Comparison of ENCODE assay signal across 13 mouse cellular contexts in the genomic region with DNA sequence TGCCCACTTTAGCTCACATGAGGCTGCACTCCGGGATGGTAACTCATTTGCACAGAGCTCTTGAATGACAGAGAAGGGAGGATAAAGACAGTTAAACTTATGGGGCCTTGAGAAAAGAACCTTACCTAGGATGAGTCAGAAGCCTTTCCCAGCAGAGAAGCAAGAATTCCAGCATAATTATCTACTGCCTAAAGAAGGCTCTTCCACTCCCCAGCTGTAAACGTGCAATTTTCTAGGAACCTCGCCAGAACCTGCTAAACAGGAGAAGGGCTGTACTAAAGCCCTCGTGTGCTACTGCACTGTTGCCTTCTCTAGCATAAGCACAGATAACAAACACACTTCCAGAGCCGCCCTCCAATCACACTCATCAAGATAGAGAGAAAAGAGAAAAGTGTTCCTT.
DNase-seq lines count a peak whose midpoint lies in the region; ATAC-seq and TF ChIP-seq lines count a peak whose summit lies in the region.
"Had no signal": no experiment of that assay in that cellular context is flagged by ENCODE, and none has a peak within 500 bp of the region (broad histone marks: within the 10 kb centered on the region; RNA-seq: fewer than 3 reads in every experiment).

No protein-coding gene starts in this region.

- peak; percentile 14 for DNase-seq in thymus, postnatal 4 days
- DNase-seq in thymus, adult 18-20 months, result no peak
- DNase-seq in cerebellum, adult 9-10 months, result no peak
- DNase-seq: cerebellum, adult 9-11 months; layer of hippocampus, postnatal 36 days had no signal

- no peaks in the 10 kb centered on the region for H3K36me3 ChIP-seq in erythroblast, embryonic 14.5 days (ENCODE audit: control insufficient read depth)
- H3K36me3 ChIP-seq in liver, embryonic 12.5 days, result no peaks in the 10 kb centered on the region
- H3K36me3 ChIP-seq in small intestine, adult 2 months (ENCODE audit: control insufficient read depth, insufficient read depth, low read length), result no peaks in the 10 kb centered on the region
- H3K36me3 ChIP-seq in kidney, embryonic 16.5 days (ENCODE audit: insufficient read depth, low read length), result no peaks in the 10 kb centered on the region
- H3K36me3 ChIP-seq: forebrain, embryonic 10.5 days; G1E had no signal

- no peak for ATAC-seq in erythroblast, adult 5-6 weeks (replicated peaks; ENCODE audit: low FRiP score, poor library complexity, severe bottlenecking)
- ATAC-seq in liver, embryonic 12.5 days, result peak; percentile 52
- ATAC-seq in kidney, embryonic 16.5 days (ENCODE audit: low FRiP score, low TSS enrichment), result no peak

- peak overlapping the region; percentile 77 for H3K27ac ChIP-seq in liver, embryonic 12.5 days
- peak overlapping the region; percentile 96 for H3K27ac ChIP-seq in small intestine, adult 2 months (ENCODE audit: insufficient read depth, low read depth, low read length)
- H3K27ac ChIP-seq in kidney, embryonic 16.5 days (ENCODE audit: low read length), result no peak overlapping the region
- H3K27ac ChIP-seq: heart, adult 2 months had no signal

- no peaks in the 10 kb centered on the region for H3K9me3 ChIP-seq in erythroblast, embryonic 14.5 days (ENCODE audit: control insufficient read depth, low read length)
- no peaks in the 10 kb centered on the region for H3K9me3 ChIP-seq in liver, embryonic 12.5 days (replicated peaks)
- no peaks in the 10 kb centered on the region for H3K9me3 ChIP-seq in kidney, embryonic 16.5 days (ENCODE audit: low read length)
- H3K9me3 ChIP-seq: forebrain, embryonic 10.5 days; G1E had no signal

- peaks cover 23% of the 10 kb centered on the region for H3K4me1 ChIP-seq in erythroblast, embryonic 14.5 days (ENCODE audit: control insufficient read depth)
- H3K4me1 ChIP-seq in liver, embryonic 12.5 days, result peaks cover 26% of the 10 kb centered on the region
- H3K4me1 ChIP-seq in small intestine, adult 2 months (ENCODE audit: control insufficient read depth, insufficient read depth, insufficient read length, low read length), result peaks cover 7% of the 10 kb centered on the region; the same call in 1 of the 2 replicates
- peaks cover 15% of the 10 kb centered on the region for H3K4me1 ChIP-seq in kidney, embryonic 16.5 days (ENCODE audit: insufficient read depth, low read length)

- H3K27me3 ChIP-seq in erythroblast, embryonic 14.5 days (ENCODE audit: control insufficient read depth), result no peaks in the 10 kb centered on the region
- no peaks in the 10 kb centered on the region for H3K27me3 ChIP-seq in liver, embryonic 12.5 days (replicated peaks)
- no peaks in the 10 kb centered on the region for H3K27me3 ChIP-seq in small intestine, adult 2 months (ENCODE audit: control insufficient read depth, insufficient read depth, low read length)
- H3K27me3 ChIP-seq in kidney, embryonic 16.5 days (ENCODE audit: insufficient read depth, low read length), result no peaks in the 10 kb centered on the region

- TF ChIP-seq CTCF in small intestine, adult 2 months (IDR thresholded peaks at IDR 0.05; ENCODE audit: extremely low read depth, insufficient read length, insufficient replicate concordance, low read depth, low read length), result no peak

- H3K4me2 ChIP-seq in liver, embryonic 12.5 days, result peak overlapping the region; percentile 73
- H3K4me2 ChIP-seq in kidney, embryonic 16.5 days (replicated peaks; ENCODE audit: low read depth, low read length), result no peak overlapping the region

- no peak for TF ChIP-seq POLR2A in small intestine, adult 2 months (IDR thresholded peaks at IDR 0.05; ENCODE audit: low read depth, low read length)

- H3K9ac ChIP-seq in liver, embryonic 12.5 days, result no peak overlapping the region
- no peak overlapping the region for H3K9ac ChIP-seq in kidney, embryonic 16.5 days (replicated peaks; ENCODE audit: low read length)

- H3K4me3 ChIP-seq in erythroblast, embryonic 14.5 days (replicated peaks), result peak overlapping the region; percentile 57
- peak overlapping the region; percentile 51; the same call in 1 of the 2 replicates for H3K4me3 ChIP-seq in liver, embryonic 12.5 days
- H3K4me3 ChIP-seq in small intestine, adult 2 months (ENCODE audit: low read depth, low read length), result no peak overlapping the region
- H3K4me3 ChIP-seq in kidney, embryonic 16.5 days (ENCODE audit: low read length), result no peak overlapping the region
- H3K4me3 ChIP-seq: heart, adult 2 months had no signal

- WGBS in liver, embryonic 12.5 days (ENCODE audit: insufficient replicate concordance), result 33% methylated on average over 5 of the region's 5 CpGs
- 20% methylated on average over 5 of the region's 5 CpGs for WGBS in small intestine, adult 2 months
- WGBS in kidney, embryonic 16.5 days, result 66% methylated on average over 5 of the region's 5 CpGs

Comparison
In these comparisons a context has a peak if more than half of its experiments do, and no peak if none do; other contexts are left out.
1. H3K4me3 ChIP-seq: peak in erythroblast, embryonic 14.5 days (single experiment) and liver, embryonic 12.5 days (single experiment); none in small intestine, adult 2 months (single experiment) and kidney, embryonic 16.5 days (single experiment).